Mouse (Mus musculus) erythroblast, embryonic 14.5 days (primary cell): Measurements from ENCODE around the gene Zfp248. TPM values are rescaled to one million over a fixed set of nuclear protein-coding genes. Genes with fewer than 3 reads are reported as not detected.

ENCODE experiments used
- H3K27me3 ChIP-seq: 2 replicates; pipeline ENCODE4 v1.6.1; 2012; ENCODE audit warnings: inconsistent platforms; ENCODE audit not compliant: control insufficient read depth
- H3K36me3 ChIP-seq: 2 replicates; pipeline ENCODE4 v1.6.1; 2012; ENCODE audit warnings: mild to moderate bottlenecking, inconsistent platforms; ENCODE audit not compliant: control insufficient read depth
- H3K4me1 ChIP-seq: 2 replicates; pipeline ENCODE4 v1.6.1; 2012; ENCODE audit warnings: inconsistent platforms; ENCODE audit not compliant: control insufficient read depth
- H3K4me3 ChIP-seq: replicated peaks from 2 replicates; pipeline ENCODE3; 2012; ENCODE audit warnings: moderate library complexity, mild to moderate bottlenecking, inconsistent platforms
- H3K9me3 ChIP-seq: 2 replicates; pipeline ENCODE4 v1.6.1; 2012; ENCODE audit warnings: low read length, inconsistent platforms, mixed read lengths; ENCODE audit not compliant: control insufficient read depth
- GATA1 ChIP-seq: IDR thresholded peaks from 2 replicates; pipeline ENCODE4 v1.6.1; 2012; ENCODE audit warnings: low read length, inconsistent platforms, mixed read lengths
- TAL1 ChIP-seq: IDR thresholded peaks from 3 replicates; pipeline ENCODE4 v1.6.1; 2012; ENCODE audit warnings: low read length, inconsistent platforms, mixed read lengths
- polyA plus RNA-seq: library from polyadenylated mRNA; stranded (reverse); fragments of >175 nt; gene quantifications from 2 replicates; pipeline ENCODE4 v1.2.3, GENCODE M21; 2012

The Zfp248 gene
- polyA plus RNA-seq, 1 experiment: not detected

DNA sequence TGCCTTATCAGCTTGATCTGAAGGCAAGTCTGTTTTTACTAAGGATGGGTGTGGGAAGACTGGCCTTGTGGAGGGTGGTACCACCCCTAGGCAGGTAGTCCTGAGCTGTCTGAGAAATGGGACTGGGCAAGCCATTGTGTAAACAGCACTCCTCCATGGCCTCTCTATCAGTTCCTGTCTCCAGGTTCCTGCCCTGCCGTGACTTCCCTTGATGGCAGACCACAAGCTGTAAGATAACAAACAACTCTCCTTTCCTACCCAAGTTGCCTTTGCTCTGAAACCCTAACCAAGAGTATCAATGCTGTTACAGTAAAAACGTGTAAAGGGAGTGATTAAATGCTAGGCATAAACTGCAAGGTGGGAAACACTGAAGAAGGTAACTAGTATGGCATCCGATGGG lies 74.7 kb downstream of the Zfp248 start:
- TF ChIP-seq GATA1: no peak
- no peak for TF ChIP-seq TAL1
- H3K27me3 ChIP-seq: peaks cover 2% of the 10 kb centered on the region; the same call in 1 of the 2 replicates

DNA sequence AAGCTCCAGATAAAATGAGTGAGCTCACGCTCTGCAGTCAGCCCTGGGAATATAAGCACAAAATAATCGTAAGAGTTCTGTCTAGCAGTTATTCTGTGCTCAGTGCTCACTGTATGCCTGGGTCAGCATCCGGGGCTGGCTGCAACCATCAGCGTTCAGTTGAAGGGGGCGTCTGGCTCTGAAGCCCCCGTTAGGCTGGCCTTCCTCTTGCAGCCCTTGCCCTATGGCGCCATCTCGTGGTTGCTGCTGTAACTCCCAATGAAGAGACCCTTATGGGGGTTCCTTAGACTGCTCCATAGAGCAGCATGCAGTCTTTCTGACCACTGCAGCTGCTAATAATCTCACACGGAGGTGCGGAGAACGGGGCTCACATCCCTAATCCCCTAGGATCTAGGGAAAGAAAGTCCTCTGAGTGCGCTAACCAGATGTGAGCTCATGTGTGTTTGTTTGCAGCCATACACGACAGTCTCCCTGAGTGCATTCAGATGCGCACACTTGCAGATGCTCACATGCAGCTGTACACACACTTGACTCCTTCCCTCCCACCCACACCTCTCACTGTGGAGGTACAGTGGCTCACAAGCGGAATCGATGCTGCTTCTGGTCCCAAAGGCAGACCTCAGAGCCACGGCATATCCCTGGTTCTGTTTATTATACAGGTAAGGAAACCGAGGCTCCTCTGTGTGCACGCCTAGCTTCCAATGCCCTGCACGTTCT lies 75.7 kb downstream of the Zfp248 start:
- Histone ChIP-seq H3K27me3 (peaks cover 5% of the 10 kb centered on the region; the same call in 1 of the 2 replicates), H3K36me3 (peaks cover 25% of the 10 kb centered on the region), H3K4me3 (no peak overlapping the region), H3K4me1 (no peaks in the 10 kb centered on the region), H3K9me3 (no peaks in the 10 kb centered on the region)
- TF ChIP-seq GATA1 (no peak), TAL1 (no peak)

More for the DNA sequence above, 74.7 kb downstream of the Zfp248 start:
- Histone ChIP-seq H3K36me3 (peaks cover 32% of the 10 kb centered on the region), H3K4me1 (no peaks in the 10 kb centered on the region), H3K4me3 (no peak overlapping the region), H3K9me3 (no peaks in the 10 kb centered on the region)

GRCm38 (mm10) chr6:118377611-118378010 lies 77.7 kb downstream of the Zfp248 start:
- no peak for TF ChIP-seq GATA1
- no peak for TF ChIP-seq TAL1
- peaks cover 5% of the 10 kb centered on the region; the same call in 1 of the 2 replicates for H3K27me3 ChIP-seq
- H3K9me3 ChIP-seq: no peaks in the 10 kb centered on the region

More at GRCm38 (mm10) chr6:118377611-118378010, 77.7 kb downstream of the Zfp248 start:
- peaks cover 5% of the 10 kb centered on the region for H3K36me3 ChIP-seq
- no peak overlapping the region for H3K4me3 ChIP-seq
- no peaks in the 10 kb centered on the region for H3K4me1 ChIP-seq

Other genes with a start within 250 kb of the Zfp248 start
- gene Bms1, start 36.1 kb downstream of the Zfp248 start, polyA plus RNA-seq: 0.55 and 1.0 TPM in 2 replicates
- not detected in 2 replicates for gene Zfp9, start 23.8 kb upstream of the Zfp248 start, polyA plus RNA-seq
- gene Ankrd26, start 106.7 kb upstream of the Zfp248 start, polyA plus RNA-seq: 0.08 and 0.22 TPM in 2 replicates